Mouse (Mus musculus) inflammation-experienced regulatory T-cells, adult 6 months (primary cell): ENCODE data around the gene Fxyd2. TPM values are rescaled to one million over a fixed set of nuclear protein-coding genes. Genes with fewer than 3 reads are reported as not detected.
A peak's percentile ranks its signal among the peaks of the same experiment; 100 is the strongest.

Source experiments
- ATAC-seq: one replicate; pipeline ENCODE4 v1.8.0; 2017
- polyA plus RNA-seq, 3 experiments: library from polyadenylated mRNA; unstranded; fragments of 100-300 nt; shearing (Covaris generic); gene quantifications; one replicate each; pipeline ENCODE4 v1.2.1; 2017

Gene Fxyd2
- polyA plus RNA-seq, result 1 to 10 TPM in 1 of 3 experiments, not detected in 2; 2.4 TPM

DNA sequence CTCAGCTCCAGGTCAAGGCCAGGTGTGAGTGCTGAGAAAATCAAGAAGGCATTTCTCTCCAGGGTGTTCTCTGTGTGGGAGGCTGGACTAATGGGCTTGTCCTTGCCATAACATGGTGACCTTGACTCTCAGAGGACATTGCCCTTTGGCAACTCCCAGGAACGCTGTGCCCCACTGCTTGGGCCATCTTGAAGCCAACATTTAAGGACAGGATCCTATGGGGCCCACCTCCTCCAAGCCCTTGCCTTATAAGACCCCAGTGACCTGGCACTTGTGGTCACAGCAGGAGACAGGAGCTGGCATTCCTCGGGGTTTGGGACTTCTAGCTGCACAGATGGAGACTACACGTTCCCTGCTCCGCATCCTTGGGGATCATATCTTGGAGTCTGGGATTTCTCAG lies at the start of gene Fxyd2:
TSS of gene Fxyd2 (plus strand) at position 236 of the 400 bp plus-strand sequence.
- no peak for ATAC-seq

GRCm38 (mm10) chr9:45349851-45350250 lies 49.6 kb upstream of the Fxyd2 start:
- ATAC-seq, result no peak

DNA sequence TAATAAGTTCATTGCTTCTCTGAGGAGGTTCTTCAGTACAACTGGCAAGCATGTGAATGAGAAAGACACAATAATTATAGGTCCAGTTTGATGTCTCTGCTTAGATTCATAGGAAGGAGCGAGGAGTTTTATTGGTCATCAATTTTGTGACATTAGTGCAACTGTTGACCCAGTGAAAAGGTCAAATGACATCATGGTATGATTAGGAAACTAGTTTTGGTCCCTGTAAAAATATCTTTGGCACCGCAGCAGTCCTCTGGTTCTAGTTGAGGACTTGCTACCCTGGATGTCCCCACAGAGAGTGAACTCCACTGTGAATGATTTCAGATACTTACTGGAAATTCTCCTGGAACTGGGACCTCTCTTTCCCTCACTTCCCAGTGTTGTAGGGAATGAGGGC lies 44.3 kb upstream of the Fxyd2 start:
- ATAC-seq, result no peak

DNA sequence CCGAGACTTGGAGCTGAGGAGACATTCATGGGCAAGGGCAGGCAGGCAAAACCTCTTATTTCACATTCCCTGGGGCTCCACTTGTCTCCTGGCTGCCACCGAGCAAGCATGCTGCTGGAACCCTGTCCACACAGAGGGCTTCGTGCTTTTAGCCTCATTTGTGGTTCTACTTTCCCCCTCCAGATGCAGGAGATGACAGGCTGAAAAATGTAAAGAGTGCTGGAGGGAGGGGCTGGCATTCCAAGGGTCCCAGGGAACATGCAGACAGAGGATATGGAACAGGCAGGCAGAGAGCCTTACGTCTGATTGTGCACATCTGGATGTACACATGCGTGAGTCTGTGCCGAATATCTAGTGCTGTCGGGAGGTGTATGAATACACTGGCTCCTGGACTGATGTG lies 41.1 kb upstream of the Fxyd2 start:
- no peak for ATAC-seq

DNA sequence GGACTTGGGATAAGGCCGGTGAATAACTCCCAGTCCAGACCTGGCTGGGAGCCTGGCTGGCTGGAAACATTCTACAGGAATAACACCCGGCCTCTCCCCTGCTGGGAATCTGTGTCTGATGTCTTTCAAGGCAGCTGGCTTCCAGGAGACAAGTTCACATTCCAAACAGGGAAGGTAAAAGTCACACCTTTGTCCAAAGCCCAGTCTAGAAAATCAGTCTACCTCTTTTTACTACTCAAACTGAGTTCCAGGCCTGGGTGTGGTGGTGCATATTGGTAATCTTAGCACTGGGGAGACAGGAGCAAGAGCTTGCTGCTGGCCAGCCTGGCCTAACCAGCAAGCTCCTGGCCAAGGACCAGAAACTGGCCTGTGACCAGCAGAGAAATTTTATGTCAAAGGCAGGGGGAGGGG lies 37.4 kb upstream of the Fxyd2 start:
- ATAC-seq, result no peak

- ATAC-seq, result no peak
Measured at GRCm38 (mm10) chr9:45363639-45364214, 35.7 kb upstream of the Fxyd2 start.

GRCm38 (mm10) chr9:45367716-45368115 lies 31.8 kb upstream of the Fxyd2 start:
- ATAC-seq, result no peak

DNA sequence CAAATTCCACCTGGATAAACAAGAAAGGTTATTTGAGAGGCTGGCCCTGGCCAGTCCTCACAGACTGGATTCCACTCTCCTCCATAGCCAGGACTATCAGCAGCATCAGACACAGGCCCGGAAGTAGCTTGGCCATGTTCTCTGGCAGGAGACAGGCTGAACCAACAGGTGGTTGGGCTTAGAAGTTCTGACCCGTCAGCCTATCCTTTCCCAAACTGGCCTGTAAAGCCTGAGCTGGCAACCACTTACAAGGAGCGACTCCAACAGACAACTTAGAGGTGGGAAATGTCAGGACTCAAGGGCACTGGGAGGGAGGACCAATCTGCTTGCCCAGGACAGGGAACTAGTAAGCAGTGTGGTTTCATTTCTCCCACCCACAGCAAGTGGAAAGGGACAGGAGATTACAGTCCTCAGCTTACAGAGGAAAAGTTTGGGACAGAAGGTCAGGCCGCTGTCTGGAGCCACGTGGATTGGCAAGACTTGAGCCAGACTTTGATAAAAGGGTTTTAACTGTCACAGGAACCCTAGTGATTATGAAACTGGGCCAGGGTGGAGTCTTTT lies 31.0 kb upstream of the Fxyd2 start:
- ATAC-seq, result no peak

GRCm38 (mm10) chr9:45370117-45370561 lies 29.3 kb upstream of the Fxyd2 start, which contains the start of gene Fxyd6:
Fxyd6 (plus strand) TSS chr9:45370185.
- ATAC-seq, result peak; percentile 32

- ATAC-seq, result no peak
Measured at GRCm38 (mm10) chr9:45370616-45371336, 28.7 kb upstream of the Fxyd2 start.

DNA sequence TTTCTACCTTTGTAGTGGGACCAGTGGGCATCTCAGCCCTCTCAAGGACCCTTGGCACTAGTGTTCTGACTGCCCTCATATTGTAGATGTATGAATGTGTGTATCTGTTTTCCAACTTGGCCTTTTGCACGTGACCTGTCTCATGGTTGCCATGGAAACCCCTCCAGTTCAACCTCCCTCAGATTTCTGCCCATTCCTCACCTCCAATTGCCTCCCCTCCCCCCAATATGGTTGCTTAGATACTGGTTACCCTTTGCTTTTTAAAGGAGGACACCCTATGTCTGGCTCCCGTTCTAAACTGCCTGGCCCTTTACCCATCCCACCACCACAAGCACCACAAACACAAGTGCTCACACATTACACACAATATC lies 28.1 kb upstream of the Fxyd2 start:
- ATAC-seq, result no peak

GRCm38 (mm10) chr9:45373896-45374295 lies 25.6 kb upstream of the Fxyd2 start:
- ATAC-seq, result no peak

DNA sequence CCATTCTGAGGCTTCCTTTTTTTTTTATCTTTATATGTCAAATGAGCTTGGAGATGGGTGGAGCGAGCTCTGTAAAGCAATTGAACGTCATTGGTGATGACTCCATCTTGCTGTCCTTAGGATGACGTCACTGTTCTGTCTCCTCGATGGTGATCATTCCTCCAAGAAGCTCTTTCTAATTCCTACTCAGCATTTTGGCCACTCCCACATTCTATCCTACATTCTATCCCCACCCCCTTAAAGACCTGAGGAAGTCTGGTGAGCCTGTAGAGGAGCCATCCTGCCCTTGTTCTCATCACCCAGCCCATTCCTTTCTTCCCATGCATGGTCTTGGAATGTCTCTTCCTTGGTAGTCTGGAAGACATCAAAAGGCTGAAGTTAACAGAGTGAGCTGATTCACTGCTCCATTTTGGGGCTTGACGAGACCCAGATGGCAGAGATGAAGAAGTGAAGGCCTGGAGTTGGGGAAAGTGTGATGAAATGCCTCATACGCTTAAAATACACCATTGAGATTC lies 24.4 kb upstream of the Fxyd2 start:
- ATAC-seq, result no peak

DNA sequence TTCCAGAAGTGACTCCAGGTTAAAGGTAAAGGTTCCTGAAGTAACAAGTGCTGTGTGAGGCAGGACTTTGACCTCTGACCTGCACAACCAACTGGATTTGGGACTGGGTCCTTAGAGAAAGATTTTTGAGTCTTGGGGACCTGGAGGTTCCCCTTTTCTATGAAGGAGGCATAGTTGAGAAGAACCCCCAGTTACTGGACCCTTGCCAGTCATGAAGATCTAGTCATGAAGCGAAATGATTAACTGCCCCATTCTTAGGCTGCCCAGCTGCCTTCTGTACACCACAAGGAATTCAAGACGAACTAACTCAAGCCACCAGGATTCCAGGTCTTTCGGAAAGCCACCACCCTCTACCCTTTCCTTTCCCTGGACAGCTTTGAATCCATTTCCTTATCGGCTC lies 23.0 kb upstream of the Fxyd2 start:
- no peak for ATAC-seq

GRCm38 (mm10) chr9:45376883-45377282 lies 22.6 kb upstream of the Fxyd2 start:
- no peak for ATAC-seq

DNA sequence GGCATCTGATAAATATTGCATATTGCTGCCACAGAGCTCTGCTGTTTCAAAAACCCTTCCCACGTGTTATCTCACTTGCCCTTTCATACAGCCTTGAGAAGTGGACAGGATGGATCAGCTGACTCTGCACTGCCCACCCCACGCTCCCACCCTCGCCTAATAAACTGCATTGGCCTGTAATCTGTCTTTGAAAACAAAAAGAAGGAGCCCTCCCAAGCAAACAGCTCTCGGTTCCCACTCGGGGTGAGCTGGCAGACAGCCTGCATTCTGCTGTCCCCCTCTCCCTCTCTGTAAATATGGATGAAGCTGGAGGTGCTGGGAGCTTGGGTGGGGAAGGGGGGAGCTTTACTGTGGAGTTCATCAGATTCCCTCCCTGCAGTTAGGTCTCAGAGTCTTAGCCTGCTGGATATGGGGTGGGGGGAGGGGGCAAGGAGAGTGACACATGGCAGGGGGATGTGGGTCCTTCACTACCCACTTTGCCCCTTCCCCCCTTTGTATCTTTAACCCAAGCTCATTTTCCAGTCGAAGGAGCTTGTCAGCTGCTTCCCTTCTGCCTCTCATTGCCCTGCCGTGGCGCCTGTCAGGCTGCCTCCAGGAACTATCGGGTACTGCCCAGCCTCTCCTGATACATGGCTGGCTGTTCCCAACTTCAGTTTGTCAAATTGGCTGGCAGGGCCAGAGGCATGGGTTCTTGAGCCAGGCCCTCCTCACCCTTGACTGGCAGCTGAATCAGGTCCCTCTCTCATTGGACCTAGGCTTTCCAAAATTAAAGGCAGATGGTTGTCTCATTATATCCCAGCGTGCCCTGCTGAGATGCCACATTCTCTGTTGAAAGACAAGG lies 18.8 kb upstream of the Fxyd2 start:
- no peak for ATAC-seq

DNA sequence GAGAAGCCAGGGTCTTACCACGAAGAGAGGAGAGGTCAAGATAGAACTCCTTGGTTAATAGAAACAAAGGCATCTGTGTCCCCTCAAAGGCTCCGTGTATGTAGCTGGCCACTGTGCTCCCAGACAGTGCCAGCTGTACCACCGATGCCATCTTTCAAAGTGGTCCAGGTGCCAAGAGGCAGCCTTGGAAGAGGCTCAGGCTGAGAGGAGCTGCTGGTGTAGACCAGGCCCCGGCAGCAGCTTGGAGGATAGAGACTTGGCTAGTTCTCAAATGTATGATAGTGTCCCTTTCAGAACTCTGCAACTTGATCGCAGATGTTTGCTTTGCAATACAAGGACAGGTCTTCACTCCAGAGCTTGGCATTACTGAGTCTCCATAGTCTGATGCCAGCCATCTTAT lies 17.1 kb upstream of the Fxyd2 start:
- ATAC-seq, result no peak

GRCm38 (mm10) chr9:45382834-45383233 lies 16.6 kb upstream of the Fxyd2 start:
- ATAC-seq, result no peak

DNA sequence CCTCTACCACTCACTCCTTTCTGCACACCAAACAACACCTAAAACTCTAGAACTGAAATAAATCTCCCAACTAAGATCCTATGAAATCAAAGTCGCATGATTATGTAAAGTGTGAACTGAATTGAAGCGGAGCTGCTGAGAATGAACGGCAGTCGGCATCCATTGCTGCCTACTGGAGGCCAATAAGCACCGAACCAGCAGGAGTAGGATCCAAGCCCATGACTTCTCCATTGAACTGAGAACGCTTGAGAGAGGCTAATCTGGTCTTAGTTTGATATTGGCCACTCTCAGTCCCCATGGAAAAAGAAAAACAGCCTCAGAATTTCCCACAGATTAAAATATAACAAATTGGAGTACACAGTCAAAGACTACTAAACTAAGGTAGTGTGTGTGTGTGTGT lies 15.6 kb upstream of the Fxyd2 start:
- no peak for ATAC-seq

- ATAC-seq, result no peak
Measured at GRCm38 (mm10) chr9:45386698-45387097, 12.8 kb upstream of the Fxyd2 start.

GRCm38 (mm10) chr9:45388385-45388994 lies 11.0 kb upstream of the Fxyd2 start:
- peak; percentile 81 for ATAC-seq

DNA sequence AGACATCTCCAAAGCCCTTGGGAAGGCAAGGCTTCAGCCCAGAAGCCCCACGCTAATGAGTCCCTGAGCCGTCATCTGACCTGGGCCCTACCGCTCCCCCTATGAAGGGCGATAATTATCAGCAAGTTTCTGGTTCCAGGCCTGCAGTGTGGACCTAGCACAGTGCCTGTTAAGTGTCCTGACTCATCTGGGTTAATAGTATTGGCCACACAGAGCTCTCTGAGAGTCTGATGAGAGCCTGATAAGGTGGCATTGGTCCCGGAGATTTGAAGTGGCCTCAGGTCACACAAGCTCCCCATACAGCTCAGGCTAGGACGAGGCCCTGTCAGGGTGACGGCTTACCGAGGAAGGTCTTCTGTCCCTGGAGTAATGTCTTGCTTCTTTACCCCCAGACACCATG lies 9.9 kb upstream of the Fxyd2 start:
- no peak for ATAC-seq

GRCm38 (mm10) chr9:45391299-45391698 lies 8.2 kb upstream of the Fxyd2 start:
- ATAC-seq, result no peak
